Mouse (Mus musculus) adipose tissue, adult 10 weeks (tissue): Measurements from ENCODE around the gene Entpd4b. TPM values are rescaled to one million over a fixed set of nuclear protein-coding genes. Genes with fewer than 3 reads are reported as not detected.

ENCODE experiments used
- polyA plus RNA-seq: library from polyadenylated mRNA; stranded (reverse); fragments of 350-450 nt; fragmentation: Illumina TruSeq; extraction: RNeasy Lipid Tissue Mini Kit (QIAGEN cat#74804); gene quantifications from one replicate; pipeline ENCODE4 v1.2.3, GENCODE M21; 2014; ENCODE audit warnings: low read depth, low replicate concordance

Entpd4b gene
- polyA plus RNA-seq, result 69.6 TPM

DNA sequence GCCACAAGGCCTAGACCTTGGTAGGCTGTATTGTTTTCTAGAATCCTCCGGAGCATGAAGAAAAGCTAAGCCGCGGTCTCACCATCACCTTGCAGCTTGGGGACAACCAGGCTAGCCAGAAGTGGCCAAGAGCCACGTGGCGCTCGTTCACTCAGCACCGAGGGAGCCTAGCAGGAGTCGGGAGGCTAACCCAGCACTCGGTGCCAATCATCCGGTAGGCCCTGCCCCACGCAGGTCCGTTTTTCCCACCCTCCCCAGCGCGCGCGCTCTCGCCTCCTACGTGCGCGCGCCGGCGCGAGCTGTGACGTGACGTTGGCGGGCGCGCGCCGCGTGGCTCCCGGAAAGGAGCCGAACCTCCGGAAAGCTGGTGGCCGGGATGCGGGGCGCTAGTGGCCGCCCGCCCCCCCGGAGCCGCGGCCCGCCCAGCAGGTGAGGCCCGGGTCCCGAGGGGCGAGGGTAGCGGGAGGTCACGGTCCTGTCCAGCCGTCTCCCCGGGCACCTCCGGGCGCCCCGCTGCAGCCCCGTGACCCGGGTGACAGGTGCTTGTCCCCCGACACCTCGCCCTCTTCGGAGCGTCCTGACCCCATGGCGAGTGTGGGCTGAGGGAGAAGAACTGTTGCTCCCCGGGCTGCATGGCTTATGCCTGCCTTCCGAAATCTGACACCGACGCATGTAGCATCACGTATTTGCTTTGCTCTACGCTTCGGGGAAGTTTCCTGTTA, at the start of gene Entpd4b:
Entpd4b (plus strand) TSS at position 315 of the 722 bp plus-strand sequence.

DNA sequence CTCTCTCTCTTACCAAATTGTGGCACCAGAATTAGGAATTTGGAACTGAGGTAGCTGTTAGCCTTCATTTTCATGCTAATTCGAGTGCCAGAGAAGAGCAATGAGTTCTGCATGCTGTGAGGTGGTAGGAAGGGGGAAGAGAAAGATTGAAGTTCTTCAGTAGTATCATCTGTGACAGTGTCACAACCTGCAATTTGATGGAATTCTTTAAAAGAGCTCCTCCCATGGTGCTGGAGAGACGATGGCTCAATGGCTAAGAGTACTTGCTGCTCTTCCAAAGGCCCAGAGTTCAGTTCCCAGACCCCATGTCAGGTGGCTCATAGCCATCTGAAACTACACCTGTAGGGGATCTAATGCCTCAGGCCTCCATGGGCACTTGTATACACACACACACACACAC, 42.8 kb upstream of the Entpd4b start, which contains the start of gene Gm27179:
Gm27179 (minus strand) TSS at position 101 of the 400 bp plus-strand sequence.

Other genes starting within 250 kb of the Entpd4b start
- 1.9 TPM for gene Gm16867, start 52.1 kb upstream of the Entpd4b start, polyA plus RNA-seq
- gene Gm27179, start 42.9 kb upstream of the Entpd4b start, polyA plus RNA-seq, result 0.10 TPM